Mouse (Mus musculus): ENCODE measurements around the gene Fbxo24. TPM values are rescaled to one million over a fixed set of nuclear protein-coding genes. Genes with fewer than 3 reads are reported as not detected.

Fbxo24 gene
- polyA plus RNA-seq, 1 experiment from 2014 or later: 0.14 TPM

DNA sequence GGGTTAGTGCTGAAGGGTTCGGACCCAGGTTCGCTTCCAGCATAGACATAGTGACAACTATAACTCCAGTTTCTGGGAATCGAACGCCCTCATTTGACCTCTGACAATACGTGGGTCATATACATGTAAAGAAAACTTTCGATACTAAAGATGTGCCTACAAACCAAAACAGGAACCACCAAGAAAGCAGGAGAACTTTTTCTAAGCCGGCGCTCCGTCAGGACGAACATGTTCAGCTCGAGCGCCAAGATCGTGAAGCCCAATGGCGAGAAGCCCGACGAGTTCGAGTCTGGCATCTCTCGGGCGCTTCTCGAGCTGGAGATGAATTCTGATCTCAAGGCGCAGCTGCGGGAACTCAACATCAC is 27.5 kb downstream of the Fbxo24 start:
- peak; percentile 49 for DNase-seq (ENCODE audit: low spot score)

DNA sequence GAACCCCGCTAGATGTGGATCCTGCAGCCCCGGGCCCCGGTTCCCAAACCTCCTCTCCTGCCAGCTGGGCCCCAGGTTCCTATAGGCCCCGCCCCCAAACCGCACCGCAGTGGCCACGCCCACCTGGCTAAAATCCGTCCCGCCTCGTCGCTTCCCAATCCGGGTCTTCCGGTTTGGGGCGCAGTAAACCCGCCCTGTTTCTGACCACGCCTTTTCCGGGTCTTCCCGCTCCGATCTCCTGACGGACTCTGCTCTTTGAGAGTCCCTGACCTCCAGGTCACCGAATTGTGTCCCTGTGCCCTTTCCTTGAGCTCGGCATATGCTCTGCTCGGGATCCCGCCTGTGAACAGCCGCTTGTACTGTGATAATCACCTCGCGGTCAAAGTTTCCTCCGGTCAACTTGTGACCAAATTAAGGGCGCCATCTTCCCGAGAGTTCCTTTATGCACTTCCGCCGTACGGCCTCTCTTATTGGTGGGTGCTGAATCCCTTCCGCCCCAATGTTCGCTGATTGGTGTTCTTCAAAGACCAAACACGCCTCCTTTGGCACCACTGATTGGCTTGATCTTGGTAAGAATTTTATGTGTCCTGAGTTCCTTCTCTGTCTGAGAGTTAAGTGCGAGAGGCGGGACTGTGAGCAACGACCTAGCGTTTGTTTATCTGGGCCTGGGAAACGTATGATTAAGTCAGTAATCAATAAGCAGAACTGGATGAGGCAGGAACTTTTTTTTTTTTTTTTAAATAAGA is 28.0 kb downstream of the Fbxo24 start, which contains the start of gene Mospd3:
Gene Mospd3, minus strand, starts transcription at position 440 of the 746 bp plus-strand sequence.
- peak; percentile 98 for DNase-seq (ENCODE audit: low spot score)

DNA sequence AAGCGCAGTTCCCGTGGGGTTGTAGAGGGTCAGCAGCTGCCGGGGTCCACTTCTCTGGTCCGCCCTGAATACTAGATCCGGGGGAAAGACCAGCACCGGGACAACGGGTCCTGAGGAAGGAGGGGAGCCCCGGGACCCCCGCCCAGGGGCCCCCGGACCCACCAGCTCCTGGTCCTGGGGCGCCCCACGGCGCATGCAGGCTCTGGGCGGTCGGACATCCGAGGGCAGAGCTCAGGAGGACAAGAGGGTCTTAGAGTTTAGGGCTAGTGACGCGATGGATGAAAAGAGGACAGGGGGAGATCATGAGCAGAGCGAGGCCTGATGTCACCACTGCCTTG is 28.6 kb downstream of the Fbxo24 start:
- no peak for DNase-seq (ENCODE audit: low spot score)

DNA sequence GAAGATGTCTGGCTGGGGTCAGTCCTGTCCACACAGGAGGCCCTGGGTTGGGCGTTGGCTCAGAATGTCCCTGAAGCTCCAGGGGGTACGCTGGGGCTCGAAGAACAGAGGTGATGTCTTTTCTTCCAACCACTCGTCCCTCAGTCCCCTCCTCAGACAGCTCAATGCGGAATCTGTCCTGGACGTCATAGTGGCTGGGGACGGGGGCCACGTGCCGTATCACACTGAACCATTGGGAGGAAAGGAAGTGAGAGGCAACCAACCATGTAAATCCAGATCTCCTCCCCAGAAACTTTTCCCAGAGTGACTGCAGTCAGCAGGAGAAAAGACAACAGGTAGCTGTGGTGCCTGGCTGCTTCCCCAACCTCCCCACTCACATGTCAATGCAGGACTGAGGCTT is 29.2 kb downstream of the Fbxo24 start:
- DNase-seq (ENCODE audit: low spot score): no peak

DNA sequence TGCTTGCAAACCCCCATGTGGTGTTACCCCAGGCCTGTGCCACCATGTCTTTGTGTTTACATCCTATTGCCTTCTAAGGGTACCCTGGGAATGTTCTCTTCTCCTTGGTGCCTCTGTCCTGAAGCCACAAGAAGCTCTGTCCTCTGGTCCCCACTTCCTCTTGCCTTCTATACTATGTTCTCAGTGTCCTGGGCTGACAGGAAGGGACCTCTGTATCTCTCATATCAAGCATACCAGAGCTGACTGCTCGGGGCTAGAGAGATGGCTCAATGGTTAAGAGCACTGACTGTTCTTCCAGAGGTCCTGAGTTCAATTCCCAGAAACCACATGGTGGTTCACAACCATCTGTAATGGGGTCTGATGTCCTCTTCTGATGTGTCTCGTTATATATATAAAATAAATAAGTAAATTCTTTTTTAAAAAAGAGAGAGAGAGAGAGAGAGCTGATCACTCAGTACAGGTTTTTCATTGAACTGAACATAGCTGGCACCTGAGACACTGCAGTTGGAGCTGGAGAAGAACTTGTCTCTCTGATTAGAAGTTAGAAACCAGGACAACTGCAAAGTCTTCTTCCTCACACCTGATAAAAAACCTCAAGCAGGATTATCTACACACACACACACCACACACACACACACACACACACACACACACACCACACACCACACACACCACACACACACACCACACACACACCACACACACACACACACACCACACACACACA is 30.5 kb downstream of the Fbxo24 start:
- DNase-seq (ENCODE audit: low spot score): no peak

DNA sequence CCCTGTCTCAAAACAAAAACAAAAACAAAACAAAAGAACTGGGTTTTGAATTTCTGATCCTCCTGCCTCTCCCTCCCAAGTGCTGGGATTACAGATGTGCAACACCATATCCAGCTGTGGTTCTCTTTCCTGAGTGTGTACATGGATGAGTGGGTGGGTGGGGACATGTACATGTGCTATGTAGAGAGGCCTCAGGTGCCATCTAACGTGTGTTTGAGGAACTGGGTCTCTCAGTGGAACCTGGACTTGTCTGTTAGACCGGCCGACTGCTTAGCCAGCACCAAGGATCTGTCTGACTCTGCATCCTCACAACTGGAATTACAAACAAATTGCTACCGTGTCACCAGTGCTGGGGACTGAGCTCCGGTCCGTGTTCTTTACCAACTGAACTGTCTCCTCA is 31.2 kb downstream of the Fbxo24 start:
- no peak for DNase-seq (ENCODE audit: low spot score)

DNA sequence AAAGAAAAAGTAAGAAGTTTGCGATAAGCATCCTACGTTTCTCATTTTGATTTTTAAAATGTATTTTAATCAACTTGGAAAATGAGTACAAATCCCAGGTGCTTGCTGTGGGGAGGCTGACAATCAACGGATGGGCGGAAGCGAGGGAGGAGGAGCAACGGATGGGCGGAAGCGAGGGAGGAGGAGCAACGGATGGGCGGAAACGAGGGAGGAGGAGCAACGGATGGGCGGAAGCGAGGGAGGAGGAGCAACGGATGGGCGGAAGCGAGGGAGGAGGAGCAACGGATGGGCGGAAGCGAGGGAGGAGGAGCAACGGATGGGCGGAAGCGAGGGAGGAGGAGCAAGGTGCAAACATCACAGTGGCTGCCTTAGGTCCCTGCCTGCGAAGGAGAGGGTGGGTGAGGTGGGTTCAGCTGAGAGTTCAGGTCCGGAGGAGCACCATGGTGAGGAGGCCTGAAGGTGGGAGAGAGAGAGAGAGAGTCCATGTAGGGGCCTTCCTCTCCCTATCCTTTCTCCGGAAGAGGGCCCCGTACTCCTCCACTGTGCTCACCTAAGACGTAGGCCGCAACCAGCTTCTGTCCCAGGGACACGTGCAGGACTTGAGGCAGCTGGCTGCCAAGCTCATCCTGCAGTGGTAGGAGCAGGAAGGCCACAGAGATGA is 32.1 kb downstream of the Fbxo24 start:
- peak; percentile 62 for DNase-seq (ENCODE audit: low spot score)

DNA sequence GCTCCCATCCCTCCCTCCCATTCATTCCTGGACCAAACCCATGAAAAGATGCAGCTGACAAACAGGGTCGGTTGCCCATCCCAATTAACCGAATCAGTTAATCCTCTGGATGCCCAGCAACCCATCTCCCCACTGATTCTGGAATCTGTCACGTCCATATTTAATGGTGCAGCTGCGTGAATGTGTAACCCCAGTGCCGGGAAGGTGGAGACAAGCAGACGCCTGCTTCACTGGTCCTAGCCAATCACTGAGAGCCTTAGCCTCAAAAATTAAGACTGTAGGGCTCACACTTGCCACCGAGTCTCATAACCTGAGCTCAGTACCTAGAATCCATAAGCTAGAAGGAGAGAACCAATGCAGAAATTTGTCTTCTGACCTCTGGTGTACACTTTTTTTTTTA is 32.9 kb downstream of the Fbxo24 start:
- no peak for DNase-seq (ENCODE audit: low spot score)

DNA sequence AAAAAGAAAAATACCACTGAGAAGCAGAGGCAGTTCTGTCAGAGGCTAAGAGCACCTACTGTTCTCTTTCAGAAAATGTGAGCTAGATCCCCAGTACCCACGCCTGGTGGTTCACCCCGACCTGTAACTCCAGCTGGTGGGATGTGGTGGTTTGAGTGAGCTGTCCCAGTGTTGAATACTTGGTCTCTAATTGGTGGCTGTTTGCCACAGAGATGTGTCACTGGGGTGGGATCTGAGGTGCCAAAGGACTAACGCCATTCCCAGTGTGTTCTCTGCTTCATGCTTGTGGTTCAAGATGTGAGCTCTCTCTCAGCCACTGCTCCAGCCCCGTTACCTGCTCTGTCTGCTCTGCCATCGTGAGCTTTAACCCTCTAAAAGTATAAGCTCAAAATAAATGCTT is 38.3 kb downstream of the Fbxo24 start:
- no peak for DNase-seq (ENCODE audit: low spot score)

DNA sequence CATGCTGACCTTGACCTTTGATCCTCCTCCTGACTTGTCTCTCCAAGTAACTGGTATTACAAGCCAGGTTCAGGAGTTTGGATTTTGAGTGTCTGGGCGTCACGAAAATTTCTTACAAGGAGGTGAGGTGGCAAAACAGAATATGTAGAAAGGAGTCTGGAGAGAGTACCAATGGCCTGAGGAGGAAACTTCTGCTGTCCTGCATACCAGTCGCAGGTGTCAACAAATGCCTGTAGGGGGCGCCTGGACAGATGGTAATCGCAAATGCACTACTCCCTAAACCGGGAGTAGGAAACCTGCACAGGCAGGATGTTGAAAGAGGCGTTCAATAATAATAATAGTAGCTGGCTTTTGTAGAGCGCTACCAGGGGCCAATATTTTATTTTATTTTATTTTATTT is 43.8 kb downstream of the Fbxo24 start:
- DNase-seq (ENCODE audit: low spot score): peak; percentile 69

DNA sequence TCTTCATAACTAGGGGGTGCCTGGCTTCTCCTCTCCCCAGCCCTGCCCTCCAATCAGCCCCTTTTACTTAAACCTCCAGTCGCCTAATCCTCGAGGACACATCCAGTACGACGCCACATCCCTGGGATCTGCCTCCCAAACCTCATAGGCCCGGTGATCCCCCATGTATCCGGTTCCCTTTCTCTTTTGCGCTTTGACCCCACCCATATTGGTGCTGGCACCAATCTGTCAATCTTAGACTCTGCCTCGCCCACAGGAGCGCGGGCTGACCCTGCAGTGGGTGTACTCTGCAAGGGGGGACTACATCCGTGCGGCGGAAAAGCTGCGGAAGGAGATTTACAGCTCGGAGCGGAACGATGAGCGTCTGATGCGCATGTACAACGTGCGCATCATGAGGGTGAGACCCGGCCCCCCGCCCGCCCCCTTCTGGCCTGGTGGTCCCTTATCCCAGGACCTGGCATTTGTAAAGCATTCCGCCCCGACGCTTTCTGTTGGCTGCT is 45.1 kb downstream of the Fbxo24 start:
- peak; percentile 30 for DNase-seq (ENCODE audit: low spot score)

DNA sequence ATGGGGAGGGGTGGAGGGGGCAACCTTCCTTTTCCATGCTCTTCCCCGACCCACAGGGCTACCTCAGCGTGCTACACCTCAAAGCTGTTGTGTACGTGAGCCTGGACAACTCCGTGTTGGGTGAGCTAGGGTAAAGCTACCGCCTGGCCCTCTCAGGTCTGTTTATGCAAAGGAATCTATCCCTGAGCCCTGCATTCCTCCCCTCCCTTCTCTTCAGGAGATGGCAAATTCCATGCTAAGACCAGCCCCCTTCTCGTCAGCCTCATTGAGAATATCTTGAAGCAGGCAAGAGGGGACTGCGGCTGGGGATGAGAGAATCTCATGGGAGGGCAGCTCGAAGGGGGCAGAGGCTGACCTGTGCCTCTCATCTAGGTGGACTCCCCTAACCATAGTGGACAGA is 46.1 kb downstream of the Fbxo24 start:
- no peak for DNase-seq (ENCODE audit: low spot score)

DNA sequence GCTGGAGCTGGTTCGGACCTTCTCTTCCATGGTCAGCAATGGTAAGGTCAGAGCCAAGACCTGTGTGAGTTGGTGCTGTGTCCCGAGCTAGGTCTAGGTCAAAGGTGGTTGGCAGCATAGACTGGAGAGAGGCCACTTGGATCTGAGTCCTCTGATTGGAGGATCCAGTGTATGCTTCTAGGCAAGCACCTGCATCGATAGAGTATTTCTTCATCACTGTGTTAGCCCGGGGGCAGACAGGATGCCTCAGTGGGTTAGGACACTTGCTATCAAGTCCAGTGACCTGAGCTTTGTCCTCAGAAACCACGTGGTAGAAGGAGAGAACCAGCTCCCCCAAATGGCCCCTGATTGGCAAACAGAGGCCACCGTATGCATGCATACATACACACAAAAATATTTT is 48.6 kb downstream of the Fbxo24 start:
- no peak for DNase-seq (ENCODE audit: low spot score)

DNA sequence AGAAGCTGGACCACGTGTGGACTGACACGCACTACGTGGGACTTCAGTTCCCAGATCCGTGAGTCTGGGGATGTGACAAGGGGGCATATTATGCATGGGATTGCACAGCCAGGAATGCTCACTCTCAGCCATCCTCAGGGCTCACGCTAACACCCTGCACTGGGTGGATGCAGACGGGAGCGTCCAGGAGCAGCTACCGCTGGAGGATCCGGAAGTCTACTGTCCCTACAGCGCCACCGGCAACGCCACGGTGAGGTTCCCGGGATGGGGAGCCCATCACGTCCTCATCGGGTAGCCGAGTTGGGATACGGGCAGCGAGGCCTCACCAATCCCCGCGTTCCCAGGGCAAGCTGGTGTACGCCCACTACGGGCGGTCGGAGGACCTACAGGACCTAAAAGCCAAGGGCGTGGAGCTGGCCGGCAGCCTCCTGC is 54.3 kb downstream of the Fbxo24 start:
- no peak for DNase-seq (ENCODE audit: low spot score)

DNA sequence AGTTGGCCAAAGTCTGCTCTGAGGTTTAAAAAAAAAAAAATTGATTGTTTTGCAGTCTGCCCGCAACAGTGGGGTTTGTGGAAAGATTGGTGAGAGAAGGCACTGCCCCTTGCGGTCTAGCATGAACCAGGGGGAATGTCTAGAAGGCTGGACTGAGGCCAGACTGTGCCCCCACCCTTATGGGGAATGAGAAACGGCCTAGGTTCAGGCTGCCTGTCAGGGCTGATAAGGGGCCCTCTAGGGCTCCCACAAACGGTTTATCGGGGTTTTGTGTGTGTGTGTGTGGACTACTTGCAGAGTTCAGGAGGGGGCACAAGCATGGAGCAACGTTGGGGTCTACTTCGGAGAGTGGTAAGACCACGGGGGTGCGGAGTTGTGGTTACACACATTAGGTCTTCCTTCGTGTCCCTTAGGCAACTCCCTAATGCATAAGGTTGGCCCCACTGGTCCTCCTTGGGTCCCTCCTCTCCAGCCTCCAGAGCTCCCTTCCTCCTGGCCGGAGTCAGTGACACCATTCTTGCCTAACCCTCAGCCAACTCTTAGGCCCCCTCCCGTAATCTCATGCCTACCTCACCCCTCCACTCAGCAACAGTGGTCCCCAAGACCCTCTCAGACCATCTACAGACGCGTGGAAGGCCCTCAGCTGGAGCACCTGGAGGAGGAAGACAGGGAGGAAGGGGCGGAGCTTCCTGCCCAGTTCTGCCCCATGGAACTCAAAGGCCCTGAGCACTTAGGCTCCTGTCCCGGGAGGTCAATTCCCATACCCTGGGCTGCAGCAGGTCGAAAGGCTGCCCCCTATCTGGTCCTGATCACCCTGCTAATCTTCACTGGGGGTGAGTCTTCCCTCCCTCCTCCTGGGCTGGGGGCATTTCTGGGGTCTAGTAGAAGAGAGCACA is 57.9 kb downstream of the Fbxo24 start:
- DNase-seq (ENCODE audit: low spot score): no peak

DNA sequence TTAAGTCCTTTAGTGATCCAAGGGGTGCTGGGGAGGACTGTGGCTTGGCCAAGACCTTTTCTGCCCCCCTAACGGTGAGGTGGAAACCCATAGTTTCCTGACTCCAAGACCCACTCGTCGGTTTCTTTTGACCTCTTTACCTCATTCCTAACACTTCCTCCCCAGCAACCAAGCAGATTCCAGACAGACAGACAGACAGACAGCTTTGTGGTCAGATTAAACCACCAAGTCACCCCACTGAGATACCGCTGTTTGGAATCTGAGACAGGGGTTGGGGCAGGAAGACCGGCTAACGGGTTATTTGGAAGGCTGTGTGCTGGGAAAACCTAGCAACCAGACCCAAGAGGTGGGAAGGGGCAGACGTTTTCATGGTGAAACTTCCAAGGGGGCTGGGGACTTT is 58.6 kb downstream of the Fbxo24 start:
- DNase-seq (ENCODE audit: low spot score): peak; percentile 15

DNA sequence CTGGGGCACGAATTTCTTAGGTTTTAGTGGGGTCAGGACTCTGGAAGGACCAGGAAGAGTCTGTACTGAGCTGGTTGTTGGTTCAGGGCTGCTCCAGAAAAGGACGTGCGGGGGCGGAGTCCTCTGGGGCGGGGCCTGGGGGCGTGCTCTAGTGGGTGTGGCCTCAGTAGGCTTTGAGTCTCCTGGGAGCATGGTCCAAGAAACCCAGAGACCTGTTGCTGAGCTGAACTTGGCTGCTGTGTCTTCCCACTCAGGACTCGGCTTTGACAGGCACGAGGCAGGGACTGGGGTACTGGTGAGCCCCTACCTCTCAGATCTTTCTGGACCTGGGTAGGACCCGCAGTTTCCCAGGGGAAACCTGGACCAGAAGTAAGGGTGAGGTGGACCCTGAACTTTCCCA is 59.1 kb downstream of the Fbxo24 start, which contains the start of gene Tfr2:
Gene Tfr2, plus strand, starts transcription at position 176 of the 400 bp plus-strand sequence.
- DNase-seq (ENCODE audit: low spot score): peak; percentile 49

DNA sequence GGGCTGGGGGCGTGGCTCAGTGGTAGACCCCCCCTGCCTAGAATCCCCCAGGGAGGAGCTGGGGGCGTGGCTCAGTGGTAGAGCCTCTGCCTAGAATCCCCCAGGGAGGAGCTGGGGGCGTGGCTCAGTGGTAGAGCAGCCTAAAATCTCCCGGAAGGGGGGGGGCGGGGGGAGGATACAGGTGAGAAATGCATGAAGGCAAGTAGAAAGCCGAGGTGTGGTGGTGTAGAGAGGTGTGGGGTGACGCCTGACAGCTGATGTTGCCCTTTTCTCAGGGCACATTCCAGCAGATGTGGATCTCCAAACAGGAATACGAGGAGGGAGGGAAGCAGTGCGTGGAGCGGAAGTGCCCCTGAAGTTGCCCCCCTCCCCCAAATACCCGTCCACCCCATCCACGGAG is 59.8 kb downstream of the Fbxo24 start:
- DNase-seq (ENCODE audit: low spot score): no peak

DNA sequence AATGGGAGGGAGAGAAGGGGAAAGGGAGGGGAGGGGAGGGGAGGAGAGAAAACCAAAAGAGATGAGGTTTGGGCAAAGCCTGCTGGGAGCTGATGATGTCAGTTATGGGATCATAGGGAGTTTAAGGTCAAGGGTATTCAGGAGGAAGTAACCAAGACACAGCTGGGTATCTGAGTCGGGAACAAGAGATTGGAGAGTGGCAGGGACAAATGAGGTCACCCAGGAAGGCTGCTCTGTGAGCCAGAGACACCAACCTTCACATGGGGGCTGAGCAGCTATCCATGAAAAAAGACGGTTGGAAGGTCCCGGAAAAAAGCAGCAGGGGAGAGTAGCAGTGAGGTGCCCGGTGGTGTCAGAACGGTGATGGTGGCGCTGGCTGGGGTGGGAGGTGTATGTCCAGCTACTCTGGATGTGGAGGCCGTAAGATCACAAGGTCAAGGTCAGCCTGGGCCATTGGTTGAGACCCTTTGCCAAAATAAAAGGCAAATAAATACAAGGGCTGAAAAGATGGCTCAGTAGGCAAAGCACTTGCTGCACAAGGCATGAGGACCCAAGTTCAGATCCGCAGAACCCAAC is 60.5 kb downstream of the Fbxo24 start:
- DNase-seq (ENCODE audit: low spot score): no peak

DNA sequence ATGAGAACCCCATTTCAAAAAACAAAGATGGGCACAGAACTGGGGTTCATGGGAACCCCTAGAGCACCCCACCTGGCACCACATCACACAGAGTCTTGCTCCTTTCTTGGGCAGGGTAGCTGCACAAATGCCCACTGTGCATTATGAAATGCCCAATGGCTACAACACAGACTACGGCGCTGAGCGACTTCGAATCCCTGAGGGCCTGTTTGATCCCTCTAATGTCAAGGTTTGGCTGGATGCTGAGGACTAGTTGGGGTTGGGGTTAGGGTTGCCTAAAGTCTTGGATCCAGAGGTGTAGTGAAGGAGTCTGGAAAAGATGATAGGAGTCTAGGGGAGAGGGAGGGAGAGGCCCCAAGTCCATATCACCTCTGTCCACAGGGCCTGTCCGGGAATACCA is 62.4 kb downstream of the Fbxo24 start:
- DNase-seq (ENCODE audit: low spot score): no peak

DNA sequence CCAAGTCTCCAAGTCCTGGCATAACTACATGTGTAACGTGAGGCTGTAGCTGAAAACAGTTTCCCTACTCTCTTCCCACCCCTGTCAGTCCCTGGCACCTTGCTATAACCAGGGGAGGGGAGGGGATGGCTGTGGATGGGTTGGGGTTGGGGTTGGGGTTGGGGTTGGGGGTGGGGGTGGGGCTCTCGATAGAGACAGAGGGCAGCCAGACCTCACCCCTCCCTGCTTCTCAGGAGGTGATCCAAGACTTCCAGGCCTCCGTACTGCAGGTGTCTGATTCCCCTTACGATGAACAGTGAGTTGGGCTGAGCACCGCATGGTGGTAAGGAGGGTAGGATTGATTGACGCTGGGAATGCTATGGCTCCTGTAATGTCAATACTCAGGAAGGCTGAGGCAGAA is 63.1 kb downstream of the Fbxo24 start:
- no peak for DNase-seq (ENCODE audit: low spot score)

All from thymus, postnatal 0 days (tissue).